Mouse (Mus musculus): ENCODE results near the gene Scgn. TPM values are rescaled to one million over a fixed set of nuclear protein-coding genes. Genes with fewer than 3 reads are reported as not detected.

The Scgn gene
- polyA plus RNA-seq, 1 experiment from 2014 or later: 0.13 TPM

GRCm38 (mm10) chr13:23985130-23985529, 5.9 kb downstream of the Scgn start:
- DNase-seq (ENCODE audit: low spot score): no peak
- no peak overlapping the region for H3K27ac ChIP-seq
- H3K4me1 ChIP-seq: no peaks in the 10 kb centered on the region
- no peak overlapping the region for H3K4me3 ChIP-seq
- no peaks in the 10 kb centered on the region for H3K9me3 ChIP-seq
- 0 out of 2 replicates have a peak, but pooled peaks cover 5% of the 10 kb centered on the region for H3K27me3 ChIP-seq (ENCODE audit: insufficient read depth, poor library complexity, severe bottlenecking)
- 36% methylated on average over 3 of the region's 3 CpGs for WGBS
- no peaks in the 10 kb centered on the region for H3K36me3 ChIP-seq

DNA sequence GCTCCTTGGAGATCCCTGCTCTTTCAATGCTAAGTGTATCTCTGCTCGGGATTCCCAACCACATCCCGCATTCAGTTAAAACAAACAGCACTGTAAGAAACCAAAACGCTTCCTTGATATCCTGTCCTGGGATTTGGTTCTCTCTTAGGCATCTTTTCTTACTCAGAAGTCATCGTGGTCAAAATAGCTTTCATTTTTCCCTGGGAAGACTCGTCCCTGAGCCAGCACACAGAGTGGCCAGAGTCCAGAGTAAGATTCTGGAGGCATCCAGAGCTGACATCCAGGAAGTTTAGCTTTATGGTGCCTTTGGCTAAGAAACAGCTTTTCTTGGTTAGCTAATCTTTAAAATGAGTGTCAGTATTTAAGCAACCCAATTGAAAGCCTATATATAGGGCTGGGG, 18.7 kb downstream of the Scgn start:
- no peak for DNase-seq (ENCODE audit: low spot score)
- H3K36me3 ChIP-seq: no peaks in the 10 kb centered on the region
- H3K9me3 ChIP-seq: no peaks in the 10 kb centered on the region
- 66% methylated on average over 5 of the region's 5 CpGs for WGBS
- H3K27me3 ChIP-seq (ENCODE audit: insufficient read depth, poor library complexity, severe bottlenecking): no peaks in the 10 kb centered on the region
- no peaks in the 10 kb centered on the region for H3K4me1 ChIP-seq
- H3K4me3 ChIP-seq: no peak overlapping the region
- no peak overlapping the region for H3K27ac ChIP-seq

DNA sequence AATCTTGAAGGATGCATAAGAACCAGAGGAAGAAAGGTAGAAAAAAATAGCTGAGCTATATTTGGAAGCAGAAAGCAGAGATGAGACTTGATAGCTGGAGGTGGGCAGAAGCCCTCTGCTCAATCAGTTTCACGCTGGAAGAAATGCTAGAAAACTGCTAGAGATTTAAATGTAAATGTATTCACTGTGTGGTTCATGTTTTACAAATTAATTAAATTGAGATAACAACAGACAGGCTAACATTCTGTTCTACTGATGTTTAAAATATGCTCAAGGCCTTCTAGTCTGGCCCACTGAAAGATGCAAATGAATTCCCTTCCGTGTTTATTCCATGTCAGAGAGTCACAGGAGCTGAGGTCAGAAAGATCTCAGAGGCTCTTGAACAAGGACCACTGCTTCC, 19.1 kb downstream of the Scgn start:
- no peak for DNase-seq (ENCODE audit: low spot score)
- no peak overlapping the region for H3K27ac ChIP-seq
- H3K27me3 ChIP-seq (ENCODE audit: insufficient read depth, poor library complexity, severe bottlenecking): no peaks in the 10 kb centered on the region
- no peaks in the 10 kb centered on the region for H3K36me3 ChIP-seq
- H3K4me1 ChIP-seq: no peaks in the 10 kb centered on the region
- H3K4me3 ChIP-seq: no peak overlapping the region
- no peaks in the 10 kb centered on the region for H3K9me3 ChIP-seq
- 65% methylated on average over 2 of the region's 2 CpGs for whole genome bisulfite sequencing

DNA sequence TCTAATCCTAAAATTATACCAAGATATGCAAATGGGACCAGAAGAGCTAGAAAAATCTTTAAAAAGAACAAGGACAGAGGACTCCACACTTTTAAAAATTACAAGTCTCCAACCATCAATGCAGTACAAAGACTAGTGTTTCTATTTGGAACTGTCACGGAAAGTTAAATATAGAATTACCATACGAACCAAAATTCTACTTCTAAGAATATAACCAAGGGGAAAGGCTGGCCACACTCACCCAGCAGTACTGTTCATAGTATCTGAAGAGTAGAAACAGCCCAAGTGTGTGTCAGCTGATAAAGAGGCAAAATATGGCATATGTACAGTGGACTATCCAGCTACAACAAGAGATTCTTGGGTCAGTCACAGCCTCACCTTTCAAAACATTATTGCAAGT, 26.1 kb downstream of the Scgn start:
- Histone ChIP-seq H3K27me3 (ENCODE audit: insufficient read depth, poor library complexity, severe bottlenecking) (no peaks in the 10 kb centered on the region), H3K9me3 (no peaks in the 10 kb centered on the region), H3K36me3 (no peaks in the 10 kb centered on the region), H3K4me1 (0 out of 2 replicates have a peak, but pooled peaks cover under 1% of the 10 kb centered on the region), H3K27ac (no peak overlapping the region), H3K4me3 (no peak overlapping the region)
- 50% methylated on average over 2 of the region's 2 CpGs for WGBS
- no peak for DNase-seq (ENCODE audit: low spot score)

GRCm38 (mm10) chr13:23959776-23960175, 31.2 kb downstream of the Scgn start:
- 20% methylated on average over 2 of the region's 2 CpGs for WGBS
- Histone ChIP-seq H3K4me3 (no peak overlapping the region), H3K4me1 (0 out of 2 replicates have a peak, but pooled peaks cover 4% of the 10 kb centered on the region)

DNA sequence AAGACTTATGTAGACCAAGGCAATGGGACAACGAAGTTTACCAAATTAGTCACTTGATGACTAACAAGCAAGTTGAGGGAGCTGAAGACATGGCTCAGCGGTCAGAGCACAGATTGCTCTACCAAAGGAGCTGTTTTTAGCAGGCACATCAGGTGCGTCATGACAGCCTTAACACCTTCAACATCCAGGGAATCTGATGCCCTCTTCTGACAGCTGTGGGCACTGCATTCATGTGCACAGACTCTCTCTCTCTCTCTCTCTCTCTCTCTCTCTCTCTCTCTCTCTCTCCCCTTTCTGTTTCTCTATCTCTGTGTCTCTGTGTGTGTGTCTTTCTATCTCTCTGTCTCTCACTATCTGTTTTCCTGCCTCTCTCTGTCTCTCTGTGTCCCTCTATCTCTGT, 40.1 kb downstream of the Scgn start:
- WGBS: 61% methylated on average over 3 of the region's 3 CpGs
- no peak for DNase-seq (ENCODE audit: low spot score)

More at GRCm38 (mm10) chr13:23959776-23960175, 31.2 kb downstream of the Scgn start:
- no peak overlapping the region for H3K27ac ChIP-seq
- H3K9me3 ChIP-seq: no peaks in the 10 kb centered on the region
- no peaks in the 10 kb centered on the region for H3K36me3 ChIP-seq
- no peaks in the 10 kb centered on the region for H3K27me3 ChIP-seq (ENCODE audit: insufficient read depth, poor library complexity, severe bottlenecking)
- no peak for DNase-seq (ENCODE audit: low spot score)

DNA sequence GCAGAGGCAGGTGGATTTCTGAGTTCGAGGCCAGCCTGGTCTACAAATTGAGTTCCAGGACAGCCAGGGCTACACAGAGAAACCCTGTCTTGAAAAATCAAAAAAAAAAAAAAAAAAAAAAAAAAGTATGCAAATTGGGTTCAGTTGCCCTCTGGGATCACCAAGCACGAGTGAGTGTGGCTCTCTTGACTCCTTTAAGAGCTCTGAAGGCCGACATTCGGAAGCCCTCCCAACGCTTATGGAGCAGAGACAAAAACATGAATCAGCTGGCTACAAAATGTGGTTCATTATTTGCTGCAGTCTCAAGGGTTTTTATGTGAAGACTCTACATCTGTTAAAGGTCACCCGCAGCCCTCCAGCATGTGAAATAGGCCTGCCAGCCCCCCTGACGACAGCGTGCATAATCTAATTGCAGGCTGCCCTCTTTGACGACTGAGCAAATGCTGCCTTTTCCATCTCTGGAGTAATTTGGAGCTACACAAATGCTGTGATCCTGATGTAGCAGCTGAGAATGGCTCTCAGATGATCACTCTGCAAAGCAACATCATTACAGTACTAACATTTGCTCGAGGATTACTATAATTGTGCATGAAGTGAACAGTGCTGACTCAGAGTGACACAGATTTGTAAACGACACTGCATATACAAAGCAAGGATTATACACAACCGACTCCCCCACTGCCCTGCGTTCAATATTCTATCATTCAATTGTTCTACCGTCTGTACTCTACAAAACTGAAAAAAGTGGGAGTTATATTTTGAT, 41.3 kb downstream of the Scgn start:
- WGBS: 68% methylated on average over 14 of the region's 14 CpGs
- no peaks in the 10 kb centered on the region; the same call in 1 of the 2 replicates for H3K4me1 ChIP-seq
- DNase-seq (ENCODE audit: low spot score): no peak
- H3K4me3 ChIP-seq: no peak overlapping the region
- H3K27ac ChIP-seq: no peak overlapping the region
- peaks cover 21% of the 10 kb centered on the region; the same call in 1 of the 2 replicates for H3K27me3 ChIP-seq (ENCODE audit: insufficient read depth, poor library complexity, severe bottlenecking)
- no peaks in the 10 kb centered on the region for H3K9me3 ChIP-seq
- no peaks in the 10 kb centered on the region for H3K36me3 ChIP-seq

More for the DNA sequence above, 40.1 kb downstream of the Scgn start:
- Histone ChIP-seq H3K27me3 (ENCODE audit: insufficient read depth, poor library complexity, severe bottlenecking) (peaks cover 16% of the 10 kb centered on the region; the same call in 1 of the 2 replicates), H3K9me3 (no peaks in the 10 kb centered on the region), H3K27ac (no peak overlapping the region), H3K36me3 (no peaks in the 10 kb centered on the region), H3K4me3 (no peak overlapping the region), H3K4me1 (no peaks in the 10 kb centered on the region; the same call in 1 of the 2 replicates)

DNA sequence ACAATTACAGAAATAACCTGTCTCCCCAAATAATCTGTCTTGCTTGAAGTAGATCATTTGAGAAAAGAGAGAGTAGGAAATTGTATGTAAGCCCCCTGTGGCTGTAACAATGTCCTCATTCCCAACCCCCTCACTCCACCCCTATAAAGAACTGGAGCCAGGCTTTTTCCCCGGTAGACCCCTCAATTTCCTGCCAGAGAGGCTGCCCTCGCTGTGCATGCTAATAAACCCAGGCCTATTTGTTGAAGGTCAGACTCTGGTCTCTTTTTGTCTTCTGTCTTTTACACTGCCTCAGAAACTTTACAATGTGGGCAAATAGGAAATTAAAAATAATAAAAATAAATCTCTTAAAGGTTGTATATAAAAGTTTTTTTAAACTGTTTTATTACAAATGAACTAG, 44.8 kb downstream of the Scgn start:
- Histone ChIP-seq H3K27ac (no peak overlapping the region), H3K9me3 (no peaks in the 10 kb centered on the region), H3K4me3 (no peak overlapping the region), H3K4me1 (no peaks in the 10 kb centered on the region), H3K27me3 (ENCODE audit: insufficient read depth, poor library complexity, severe bottlenecking) (peaks cover 25% of the 10 kb centered on the region; the same call in 1 of the 2 replicates), H3K36me3 (no peaks in the 10 kb centered on the region)
- DNase-seq (ENCODE audit: low spot score): no peak
- WGBS: 56% methylated on average over 2 of the region's 2 CpGs

DNA sequence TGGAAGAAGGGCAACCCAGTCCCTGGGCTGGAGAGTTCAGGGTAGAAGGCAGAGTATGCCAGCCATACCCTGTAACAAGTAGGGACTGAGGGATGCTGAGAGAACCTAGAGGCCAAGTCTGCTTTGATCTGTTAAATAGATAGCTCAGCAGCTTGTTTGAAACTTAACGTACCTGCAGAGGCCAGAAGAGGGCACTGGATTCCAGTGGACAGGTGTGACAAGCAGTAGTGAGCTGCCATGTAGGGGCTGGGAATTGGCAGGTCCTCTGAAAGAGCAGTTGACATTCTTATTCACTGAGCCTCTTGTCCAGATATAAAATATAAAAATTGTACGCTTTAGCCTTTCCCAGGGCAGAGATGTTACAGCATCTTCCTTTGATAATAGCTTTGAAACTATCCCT, 48.2 kb downstream of the Scgn start:
- Histone ChIP-seq H3K36me3 (no peaks in the 10 kb centered on the region), H3K9me3 (no peaks in the 10 kb centered on the region), H3K27me3 (ENCODE audit: insufficient read depth, poor library complexity, severe bottlenecking) (peaks cover 23% of the 10 kb centered on the region; the same call in 1 of the 2 replicates), H3K4me1 (no peaks in the 10 kb centered on the region), H3K27ac (no peak overlapping the region), H3K4me3 (no peak overlapping the region)
- 41% methylated on average over 2 of the region's 2 CpGs for WGBS
- DNase-seq (ENCODE audit: low spot score): no peak

- H3K4me1 ChIP-seq: no peaks in the 10 kb centered on the region
- H3K4me3 ChIP-seq: no peak overlapping the region
- no peaks in the 10 kb centered on the region for H3K9me3 ChIP-seq
- no peak for DNase-seq (ENCODE audit: low spot score)
- no peak overlapping the region for H3K27ac ChIP-seq
- H3K27me3 ChIP-seq (ENCODE audit: insufficient read depth, poor library complexity, severe bottlenecking): peaks cover 4% of the 10 kb centered on the region; the same call in 1 of the 2 replicates
- no peaks in the 10 kb centered on the region for H3K36me3 ChIP-seq
- WGBS: 35% methylated on average over 6 of the region's 6 CpGs
Measured at GRCm38 (mm10) chr13:23940291-23940690, 50.7 kb downstream of the Scgn start.

DNA sequence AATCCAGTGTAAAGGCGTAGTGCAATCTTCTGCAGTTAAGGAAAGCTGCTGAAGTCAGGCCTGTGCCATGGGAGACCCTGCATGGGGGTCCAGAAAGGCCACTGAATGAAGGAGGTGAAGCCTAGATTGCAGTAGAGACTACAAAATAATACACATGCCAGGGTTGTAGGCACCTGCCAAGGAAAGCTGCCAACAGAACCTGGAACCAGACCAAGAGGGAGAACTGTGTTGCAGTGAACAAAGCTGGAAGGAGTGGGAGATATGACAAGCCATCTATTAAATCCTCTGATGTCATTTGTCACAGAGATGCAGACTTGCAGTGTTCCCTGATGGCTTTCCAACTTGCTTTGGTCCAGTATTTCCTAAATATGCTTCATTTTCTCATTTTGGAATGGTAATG, 52.3 kb downstream of the Scgn start:
- Histone ChIP-seq H3K4me1 (no peaks in the 10 kb centered on the region), H3K27me3 (ENCODE audit: insufficient read depth, poor library complexity, severe bottlenecking) (peaks cover 9% of the 10 kb centered on the region; the same call in 1 of the 2 replicates), H3K27ac (no peak overlapping the region), H3K36me3 (no peaks in the 10 kb centered on the region), H3K9me3 (no peaks in the 10 kb centered on the region), H3K4me3 (no peak overlapping the region)
- DNase-seq (ENCODE audit: low spot score): no peak
- 83% methylated on average over 1 of the region's 1 CpGs for WGBS

- Histone ChIP-seq H3K27ac (no peak within 1 kb of the TSS), H3K36me3 (no peaks in the 10 kb centered on the region), H3K27me3 (ENCODE audit: insufficient read depth, poor library complexity, severe bottlenecking) (0 out of 2 replicates have a peak, but pooled peaks cover 5% of the 10 kb centered on the region), H3K4me1 (no peaks in the 10 kb centered on the region), H3K4me3 (no peak within 1 kb of the TSS), H3K9me3 (no peaks in the 10 kb centered on the region)
- 85% methylated on average over 10 of the region's 10 CpGs for WGBS
- DNase-seq (ENCODE audit: low spot score): no peak
Measured at GRCm38 (mm10) chr13:23934211-23934520, 56.8 kb downstream of the Scgn start, which contains the start of gene Hist1h2aa. Gene Hist1h2aa (plus strand): TSS chr13:23934462.

GRCm38 (mm10) chr13:23933421-23934210, 57.4 kb downstream of the Scgn start, which contains the start of gene Hist1h2ba:
Gene Hist1h2ba (minus strand): TSS chr13:23934156.
- no peaks in the 10 kb centered on the region for H3K36me3 ChIP-seq
- no peak for DNase-seq (ENCODE audit: low spot score)
- H3K27me3 ChIP-seq (ENCODE audit: insufficient read depth, poor library complexity, severe bottlenecking): 0 out of 2 replicates have a peak, but pooled peaks cover 5% of the 10 kb centered on the region
- H3K4me3 ChIP-seq: no peak within 1 kb of the TSS
- no peaks in the 10 kb centered on the region for H3K4me1 ChIP-seq
- H3K27ac ChIP-seq: no peak within 1 kb of the TSS
- WGBS: 87% methylated on average over 39 of the region's 39 CpGs
- no peaks in the 10 kb centered on the region for H3K9me3 ChIP-seq
